ENCODE assay signal across 8 mouse cellular contexts in genomic region chr5:148927717-148928223, GRCm38 (mm10). TPM values are rescaled to one million over a fixed set of nuclear protein-coding genes. Genes with fewer than 3 reads are reported as not detected.
DNase-seq lines count a peak whose midpoint lies in the region; ATAC-seq and TF ChIP-seq lines count a peak whose summit lies in the region.

No protein-coding gene starts in this region.

- ATAC-seq in cerebellum, adult (ENCODE audit: insufficient number of reproducible peaks, low FRiP score, low TSS enrichment), result no peak
- no peak for ATAC-seq in lung, postnatal 0 days
- no peak for ATAC-seq in limb, embryonic 14.5 days (ENCODE audit: low FRiP score, low read depth)
- no peak for ATAC-seq in stomach, embryonic 16.5 days (ENCODE audit: insufficient read depth, low FRiP score)

- H3K4me2 ChIP-seq in lung, postnatal 0 days (replicated peaks; ENCODE audit: low read depth, low read length), result peak overlapping the region; percentile 68
- H3K4me2 ChIP-seq in limb, embryonic 14.5 days (replicated peaks; ENCODE audit: low read depth, low read length, severe bottlenecking), result peak overlapping the region; percentile 46
- peak overlapping the region; percentile 60 for H3K4me2 ChIP-seq in stomach, embryonic 16.5 days (ENCODE audit: low read depth, low read length)

- H3K4me3 ChIP-seq in lung, postnatal 0 days (ENCODE audit: low read depth, low read length), result peak overlapping the region; percentile 78
- H3K4me3 ChIP-seq in limb, embryonic 14.5 days (replicated peaks; ENCODE audit: low read length), result peak overlapping the region; percentile 77
- peak overlapping the region; percentile 85 for H3K4me3 ChIP-seq in stomach, embryonic 16.5 days (replicated peaks; ENCODE audit: low read length)

- peak overlapping the region; percentile 53 for H3K9ac ChIP-seq in lung, postnatal 0 days (replicated peaks; ENCODE audit: low read depth)
- H3K9ac ChIP-seq in limb, embryonic 14.5 days (ENCODE audit: low read depth, low read length, severe bottlenecking), result peak overlapping the region; percentile 89
- H3K9ac ChIP-seq in stomach, embryonic 16.5 days (ENCODE audit: low read length), result no peak overlapping the region; the same call in 1 of the 2 replicates

- TF ChIP-seq POLR2A in limb, embryonic 14.5 days (IDR thresholded peaks at IDR 0.05; ENCODE audit: borderline replicate concordance, extremely low read depth, insufficient read depth, insufficient read length), result no peak

- TF ChIP-seq EP300 in lung, postnatal 0 days (IDR thresholded peaks at IDR 0.05), result no peak

- H3K27me3 ChIP-seq in lung, postnatal 0 days (replicated peaks; ENCODE audit: insufficient read depth, low read length), result no peaks in the 10 kb centered on the region
- H3K27me3 ChIP-seq in limb, embryonic 14.5 days (ENCODE audit: control insufficient read depth, insufficient read depth, low read length), result no peaks in the 10 kb centered on the region
- no peaks in the 10 kb centered on the region for H3K27me3 ChIP-seq in stomach, embryonic 16.5 days (ENCODE audit: control insufficient read depth, insufficient read depth, low read length)

- H3K36me3 ChIP-seq in lung, postnatal 0 days (ENCODE audit: insufficient read depth, low read length), result no peaks in the 10 kb centered on the region
- 0 out of 2 replicates have a peak, but pooled peaks cover 3% of the 10 kb centered on the region for H3K36me3 ChIP-seq in limb, embryonic 14.5 days (ENCODE audit: control insufficient read depth, insufficient read depth, low read length)
- H3K36me3 ChIP-seq in stomach, embryonic 16.5 days (ENCODE audit: control insufficient read depth, insufficient read depth, low read length), result no peaks in the 10 kb centered on the region

- H3K4me1 ChIP-seq in lung, postnatal 0 days (ENCODE audit: insufficient read depth, low read depth, low read length), result no peaks in the 10 kb centered on the region; the same call in 1 of the 2 replicates
- peaks cover 6% of the 10 kb centered on the region for H3K4me1 ChIP-seq in limb, embryonic 14.5 days (ENCODE audit: control insufficient read depth, insufficient read depth, low read length)
- H3K4me1 ChIP-seq in stomach, embryonic 16.5 days (ENCODE audit: control insufficient read depth, insufficient read depth, low read length), result peaks cover 14% of the 10 kb centered on the region; the same call in 1 of the 2 replicates

- no peaks in the 10 kb centered on the region for H3K9me3 ChIP-seq in lung, postnatal 0 days (ENCODE audit: low read length)
- no peaks in the 10 kb centered on the region for H3K9me3 ChIP-seq in limb, embryonic 14.5 days (ENCODE audit: control insufficient read depth, low read length)
- H3K9me3 ChIP-seq in stomach, embryonic 16.5 days (replicated peaks; ENCODE audit: control insufficient read depth, low read length), result no peaks in the 10 kb centered on the region

- WGBS in lung, postnatal 0 days, result 35% methylated on average over 5 of the region's 5 CpGs
- 25% methylated on average over 5 of the region's 5 CpGs for WGBS in limb, embryonic 14.5 days
- WGBS in stomach, embryonic 16.5 days, result 41% methylated on average over 5 of the region's 5 CpGs

- DNase-seq in cerebellum, adult 9-11 months, result peak; percentile 6
- DNase-seq in lung, postnatal 0 days (ENCODE audit: low spot score), result no peak
- no peak for DNase-seq in lung, postnatal 4 days
- no peak for DNase-seq in limb, embryonic 14.5 days (ENCODE audit: low spot score)
- no peak for DNase-seq in adrenal gland, adult 2 months
- no peak for DNase-seq in layer of hippocampus, adult 8-10 months (ENCODE audit: low spot score in 2 of 2)

- H3K27ac ChIP-seq in lung, postnatal 0 days (ENCODE audit: low read length), result peak overlapping the region; percentile 48; the same call in 1 of the 2 replicates
- peak overlapping the region; percentile 94 for H3K27ac ChIP-seq in limb, embryonic 14.5 days (replicated peaks; ENCODE audit: low read depth, low read length)
- H3K27ac ChIP-seq in stomach, embryonic 16.5 days (ENCODE audit: low read length), result no peak overlapping the region

- no peak for TF ChIP-seq CTCF in lung, postnatal 0 days (IDR thresholded peaks at IDR 0.05)

RNA-seq across cellular contexts. Expression of gene Katnal1, which starts 1.4 kb away (rescaled TPM):
- 4.3 and 5.0 TPM in 2 replicates for polyA plus RNA-seq in lung, postnatal 0 days (2015; fragmentation: Nextera tagmentation; extraction: Ambion mirVana)
- polyA plus RNA-seq in limb, embryonic 14.5 days (2012; rRNA removed), result 13.3 and 14.1 TPM in 2 replicates
- 12.9 and 15.0 TPM in 2 replicates for polyA plus RNA-seq in limb, embryonic 14.5 days (2014; fragmentation: Nextera tagmentation; extraction: Ambion mirVana)
- polyA plus RNA-seq in stomach, embryonic 16.5 days (2015; fragmentation: Nextera tagmentation; extraction: Ambion mirVana), result 10.5 and 11.0 TPM in 2 replicates
- total RNA-seq in adrenal gland, adult 2 months (2021), result 10 to 100 TPM in 1 of 2 experiments, 1 to 10 TPM in 1; 6.5 to 10.1 TPM
- polyA plus RNA-seq in adrenal gland, adult 2 months (2012; rRNA removed), result 3.2 and 3.8 TPM in 2 replicates
- 10 to 100 TPM; 55.4 to 73.6 (median 64.1) TPM for total RNA-seq in layer of hippocampus, adult 8-10 months (2022)
